Mouse (Mus musculus): ENCODE measurements around the gene Spen.

Gene Spen

DNA sequence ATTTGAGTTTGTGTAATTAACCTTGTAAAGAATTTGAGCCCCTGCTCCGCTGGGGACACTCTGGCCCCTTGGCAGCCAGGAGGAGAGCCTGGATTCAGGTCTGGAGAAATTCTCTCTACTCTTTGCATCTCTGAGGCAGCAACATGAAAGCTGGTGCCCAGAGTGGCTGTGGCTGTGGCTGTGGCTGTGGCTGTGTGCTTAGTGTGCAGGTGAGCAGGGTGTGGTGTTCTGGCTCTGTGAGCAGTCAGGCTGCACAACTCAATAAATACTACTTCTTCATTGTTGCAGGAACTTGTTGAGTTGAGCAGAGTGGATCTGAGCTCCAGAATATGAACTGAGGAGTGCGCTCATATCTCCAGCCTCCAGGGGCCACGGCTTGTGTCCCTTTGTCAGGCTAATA lies 79.5 kb downstream of the Spen start:
- CTCF ChIA-PET = interaction anchor here (0.6 to 2.0 kb wide), 12 partner anchors 13 to 74 kb away, joined by 3 to 11 read pairs (median 4); no protein-coding TSS in a partner anchor
- POLR2A ChIA-PET = interaction anchor here in 3 of 4 experiments (0.6 to 3.2 kb wide), 33 partner anchors 8 to 336 kb away, joined by 3 to 24 read pairs (median 4); partner anchors contain the start of genes Casp9 (in 1 of the 3) and Spen (in 1 of the 3)

DNA sequence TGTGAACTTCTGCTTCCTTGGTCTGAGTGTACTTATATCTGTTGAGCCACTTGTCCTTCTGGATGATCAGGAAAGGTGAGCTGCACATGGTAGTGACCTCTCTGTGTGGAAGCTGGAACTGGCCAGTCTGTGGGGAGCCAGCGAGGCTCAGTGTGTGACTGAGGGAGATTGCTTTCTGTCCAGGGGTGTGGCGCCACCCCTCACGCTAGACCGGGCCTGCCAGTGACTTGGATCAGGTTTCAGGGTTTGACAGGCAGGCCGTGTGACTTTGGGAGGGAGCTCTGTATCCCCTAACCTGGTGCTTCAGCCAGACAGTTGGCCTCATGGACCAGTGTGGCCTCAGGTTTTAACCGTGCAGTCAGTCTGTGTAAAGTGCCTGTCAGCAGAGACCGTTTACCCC lies 80.2 kb downstream of the Spen start:
- POLR2A ChIA-PET = interaction anchor here (0.5 to 3.2 kb wide), 33 partner anchors 9 to 336 kb away, joined by 3 to 24 read pairs (median 4); partner anchors contain the start of genes Casp9 (in 1 of the 4) and Spen (in 1 of the 4)
- CTCF ChIA-PET = interaction anchor here (0.6 to 2.0 kb wide), 14 partner anchors 19 to 155 kb away, joined by 3 to 13 read pairs (median 4); no protein-coding TSS in a partner anchor

DNA sequence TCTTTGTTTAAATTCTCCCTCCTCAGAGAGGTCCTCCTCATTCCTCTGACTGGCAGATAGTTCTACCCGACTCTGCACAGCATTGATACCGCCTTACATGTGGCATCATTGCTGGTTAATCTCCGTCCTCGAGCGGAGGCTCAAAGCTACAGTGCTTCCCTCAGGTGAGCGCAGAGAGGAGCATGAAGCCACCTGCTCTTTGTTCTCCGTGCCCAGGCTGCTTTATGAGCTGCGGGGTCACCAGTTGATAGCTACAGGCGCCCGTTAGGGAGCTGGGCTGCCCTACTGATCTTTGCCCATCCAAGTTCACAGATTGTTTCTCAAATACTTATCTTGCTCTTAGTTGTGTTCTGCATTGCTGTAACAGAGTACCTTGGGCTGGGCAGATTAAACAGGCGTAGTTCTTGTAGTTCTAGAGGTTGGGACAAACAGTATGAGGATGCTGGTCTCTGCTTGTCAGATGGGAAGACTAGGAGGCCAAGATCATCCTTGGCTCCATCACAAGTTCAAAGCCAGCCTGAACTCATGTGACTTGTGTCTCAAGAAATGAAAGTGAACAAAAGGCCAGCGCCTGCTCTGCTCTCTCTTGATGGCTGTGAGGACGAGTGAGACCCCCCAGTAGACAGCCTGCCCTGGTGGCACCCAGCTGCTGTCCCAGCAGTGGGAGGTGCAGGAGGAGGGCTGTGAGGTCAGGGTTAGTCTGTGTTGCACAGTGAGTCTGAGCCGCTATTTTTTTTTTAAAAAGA lies 82.0 kb downstream of the Spen start:
- POLR2A ChIA-PET = interaction anchor here in 1 of 4 experiments (0.6 to 3.7 kb wide), 8 partner anchors 9 to 37 kb away, joined by 3 to 16 read pairs (median 4); no protein-coding TSS in a partner anchor
- CTCF ChIA-PET = interaction anchor here in 2 of 4 experiments (0.6 to 1.7 kb wide), 4 partner anchors 26 to 69 kb away, joined by 3 to 4 read pairs (median 4); no protein-coding TSS in a partner anchor

- CTCF ChIA-PET = interaction anchor here in 3 of 4 experiments (0.5 to 1.7 kb wide), 5 partner anchors 49 to 224 kb away, joined by 3 to 4 read pairs (median 3); no protein-coding TSS in a partner anchor
- POLR2A ChIA-PET = interaction anchor here in 2 of 4 experiments (0.6 to 3.7 kb wide), 7 partner anchors 8 to 23 kb away, joined by 3 to 16 read pairs (median 5); no protein-coding TSS in a partner anchor
Observed at GRCm38 (mm10) chr4:141455526-141455925, 82.9 kb downstream of the Spen start.

GRCm38 (mm10) chr4:141454581-141455350 lies 83.6 kb downstream of the Spen start:
- POLR2A ChIA-PET = interaction anchor here in 3 of 4 experiments (0.6 to 3.7 kb wide), 11 partner anchors 9 to 33 kb away, joined by 3 to 16 read pairs (median 4); partner anchors contain the start of gene Srarp (in 1 of the 3)
- CTCF ChIA-PET = interaction anchor here (0.5 to 1.7 kb wide), 7 partner anchors 25 to 290 kb away, joined by 3 to 5 read pairs (median 3); no protein-coding TSS in a partner anchor

- POLR2A ChIA-PET = interaction anchor here in 2 of 4 experiments (0.7 to 1.3 kb wide), 6 partner anchors 11 to 189 kb away, joined by 3 to 6 read pairs (median 4); no protein-coding TSS in a partner anchor
- CTCF ChIA-PET = interaction anchor here in 1 of 4 experiments (1.2 kb wide), 1 partner anchor 21 kb away, joined by 4 read pairs; no protein-coding TSS in a partner anchor
Observed at GRCm38 (mm10) chr4:141451916-141452450, 86.4 kb downstream of the Spen start.

- CTCF ChIA-PET = interaction anchor here in 1 of 4 experiments (1.2 kb wide), 1 partner anchor 20 kb away, joined by 4 read pairs; no protein-coding TSS in a partner anchor
- POLR2A ChIA-PET = interaction anchor here in 2 of 4 experiments (0.7 to 1.3 kb wide), 7 partner anchors 10 to 189 kb away, joined by 3 to 6 read pairs (median 4); no protein-coding TSS in a partner anchor
Observed at GRCm38 (mm10) chr4:141451251-141451650, 87.1 kb downstream of the Spen start.

- CTCF ChIA-PET = interaction anchor here in 3 of 4 experiments (0.5 to 2.7 kb wide), 6 partner anchors 13 to 297 kb away, joined by 3 to 7 read pairs (median 3); no protein-coding TSS in a partner anchor
- POLR2A ChIA-PET = interaction anchor here in 2 of 4 experiments (0.9 to 5.7 kb wide), 13 partner anchors 8 to 142 kb away, joined by 3 to 82 read pairs (median 5); partner anchors contain the start of gene Srarp (in 1 of the 2)
Observed at GRCm38 (mm10) chr4:141446211-141446610, 92.2 kb downstream of the Spen start.

DNA sequence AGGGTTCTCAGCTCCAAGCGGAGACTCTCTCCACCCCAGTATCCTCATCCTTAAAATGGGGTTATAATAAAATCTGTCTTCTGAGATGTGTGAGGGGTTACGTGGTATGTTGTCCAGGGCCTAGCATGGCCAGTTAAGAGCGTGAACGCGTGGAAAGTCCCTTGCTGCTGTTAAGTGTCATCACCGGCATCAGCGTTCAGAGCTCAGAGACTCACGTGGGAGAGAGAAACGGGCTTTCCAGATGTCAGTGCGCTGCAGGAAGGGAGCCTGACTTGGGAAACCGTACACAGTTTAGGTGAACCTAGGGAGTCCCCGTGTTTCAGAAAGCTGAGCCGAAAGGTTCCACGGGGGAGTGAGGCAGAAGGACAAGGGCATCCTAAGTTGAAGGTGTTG lies 93.1 kb downstream of the Spen start:
- CTCF ChIA-PET = interaction anchor here in 3 of 4 experiments (0.5 to 2.1 kb wide), 7 partner anchors 11 to 295 kb away, joined by 3 to 4 read pairs (median 3); no protein-coding TSS in a partner anchor
- POLR2A ChIA-PET = interaction anchor here in 3 of 4 experiments (0.6 to 5.7 kb wide), 13 partner anchors 9 to 126 kb away, joined by 3 to 82 read pairs (median 5); partner anchors contain the start of gene Srarp (in 1 of the 3)

- POLR2A ChIA-PET = interaction anchor here (0.6 to 6.5 kb wide), 21 partner anchors 9 to 153 kb away, joined by 3 to 127 read pairs (median 5); partner anchors contain the start of gene Srarp (in 2 of the 4)
- CTCF ChIA-PET = interaction anchor here in 3 of 4 experiments (0.5 to 2.1 kb wide), 9 partner anchors 10 to 294 kb away, joined by 3 to 4 read pairs (median 3); no protein-coding TSS in a partner anchor
Observed at GRCm38 (mm10) chr4:141444451-141445327, 93.7 kb downstream of the Spen start, which contains the start of gene Zbtb17. TSS of gene Zbtb17 (plus strand) at chr4:141444654.

- POLR2A ChIA-PET = interaction anchor here in 3 of 4 experiments (0.6 to 6.5 kb wide), 15 partner anchors 8 to 627 kb away, joined by 3 to 127 read pairs (median 5); partner anchors contain the start of gene Srarp (in 2 of the 3)
- CTCF ChIA-PET = interaction anchor here in 2 of 4 experiments (0.5 to 2.1 kb wide), 7 partner anchors 9 to 32 kb away, joined by 3 to 4 read pairs (median 3); no protein-coding TSS in a partner anchor
Observed at GRCm38 (mm10) chr4:141443641-141444429, 94.6 kb downstream of the Spen start.

GRCm38 (mm10) chr4:141440877-141441276 lies 97.5 kb downstream of the Spen start:
- ChIA-PET POLR2A (interaction anchor here (0.5 to 6.5 kb wide), 56 partner anchors 8 to 791 kb away, joined by 3 to 127 read pairs (median 5); partner anchors contain the start of genes Hspb7 (in 1 of the 4) and Srarp (in 1 of the 4)), CTCF (interaction anchor here in 3 of 4 experiments (0.5 to 2.7 kb wide), 13 partner anchors 8 to 339 kb away, joined by 3 to 20 read pairs (median 5); no protein-coding TSS in a partner anchor)

GRCm38 (mm10) chr4:141439083-141439803 lies 99.2 kb downstream of the Spen start:
- ChIA-PET CTCF (interaction anchor here in 3 of 4 experiments (0.6 to 1.7 kb wide), 15 partner anchors 8 to 246 kb away, joined by 3 to 5 read pairs (median 3); partner anchors contain the start of gene Rsc1a1 (in 1 of the 3)), POLR2A (interaction anchor here (0.5 to 6.5 kb wide), 35 partner anchors 8 to 631 kb away, joined by 3 to 127 read pairs (median 4); no protein-coding TSS in a partner anchor)

DNA sequence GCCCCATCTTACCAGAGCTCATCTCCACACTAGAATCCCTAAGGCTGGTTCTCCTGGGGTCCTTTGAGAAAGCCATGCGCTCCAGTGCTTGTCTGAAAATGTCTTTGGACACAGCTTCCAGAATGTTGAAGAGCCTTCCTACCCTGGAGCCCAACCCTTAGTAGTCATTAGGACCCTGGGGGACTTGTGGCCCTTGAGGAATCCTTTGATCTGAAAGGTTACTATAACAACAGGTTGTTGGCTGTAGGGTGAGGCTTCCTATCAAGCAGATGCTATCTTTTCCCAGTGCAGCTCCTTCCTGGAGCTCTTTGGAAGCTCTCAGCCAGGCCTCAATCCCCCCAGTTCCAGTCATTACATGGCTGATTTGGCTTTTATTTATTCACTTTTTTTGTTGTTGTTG lies 102.4 kb downstream of the Spen start, which contains the start of gene Srarp:
Srarp (minus strand) TSS at position 132 of the 400 bp plus-strand sequence.
- ChIA-PET POLR2A (interaction anchor here in 3 of 4 experiments (0.5 to 9.4 kb wide), 18 partner anchors 7 to 635 kb away, joined by 3 to 90 read pairs (median 5); partner anchors contain the start of gene Zbtb17 (in 2 of the 3)), CTCF (interaction anchor here in 3 of 4 experiments (0.6 to 2.0 kb wide), 9 partner anchors 10 to 269 kb away, joined by 3 to 9 read pairs (median 5); no protein-coding TSS in a partner anchor)

Data from embryonic stem cell, embryonic (primary cell).